Mouse (Mus musculus) heart, embryonic 11.5 days (tissue): ENCODE measurements around the gene Gda. TPM values are rescaled to one million over a fixed set of nuclear protein-coding genes. Genes with fewer than 3 reads are reported as not detected.

Source experiments
- ATAC-seq: fragments of 200-750 bp; cut with Nextera tagmentation; replicated peaks from 2 replicates; pipeline ENCODE4 v1.8.0; 2017; ENCODE audit warnings: moderate library complexity; ENCODE audit not compliant: insufficient number of reproducible peaks, low FRiP score, low TSS enrichment
- H3K27ac ChIP-seq: fragments of 300-500 bp; sonication (generic); 2 replicates; pipeline ENCODE4 v1.5.1; 2014; ENCODE audit warnings: mild to moderate bottlenecking, low read depth, low read length
- H3K27me3 ChIP-seq: fragments of 300-500 bp; sonication (generic); 2 replicates; pipeline ENCODE4 v1.6.1; 2014; ENCODE audit warnings: mild to moderate bottlenecking, low read length, mixed read lengths; ENCODE audit not compliant: control insufficient read depth, insufficient read depth
- H3K36me3 ChIP-seq: fragments of 300-500 bp; sonication (generic); 2 replicates; pipeline ENCODE4 v1.6.1; 2014; ENCODE audit warnings: mild to moderate bottlenecking, low read length, moderate library complexity, mixed read lengths; ENCODE audit not compliant: control insufficient read depth, insufficient read depth
- H3K4me1 ChIP-seq: fragments of 300-500 bp; sonication (generic); 2 replicates; pipeline ENCODE4 v1.6.1; 2014; ENCODE audit warnings: low read length; ENCODE audit not compliant: control insufficient read depth, insufficient read depth
- H3K4me2 ChIP-seq: fragments of 300-500 bp; sonication (generic); 2 replicates; pipeline ENCODE4 v1.6.1; 2014; ENCODE audit warnings: mild to moderate bottlenecking, moderate library complexity
- H3K4me3 ChIP-seq: fragments of 300-500 bp; sonication (generic); 2 replicates; pipeline ENCODE4 v1.5.1; 2014; ENCODE audit warnings: low read depth, low read length
- H3K9ac ChIP-seq: fragments of 300-500 bp; sonication (generic); 2 replicates; pipeline ENCODE4 v1.6.1; 2014; ENCODE audit warnings: mild to moderate bottlenecking, low read depth, low read length, moderate library complexity
- H3K9me3 ChIP-seq: fragments of 300-500 bp; sonication (generic); replicated peaks from 2 replicates; pipeline ENCODE4 v1.6.1; 2016; ENCODE audit warnings: low read length; ENCODE audit not compliant: control insufficient read depth
- WGBS: fragments of 180-500 bp; shearing (Covaris S2); extraction: QIAGEN DNeasy Blood & Tissue Kit; methylation state at CpG from one replicate; pipeline ENCODE4 v1.1.7; 2014; ENCODE audit not compliant: insufficient replicate concordance; 5-methylcytosine and 5-hydroxymethylcytosine counted together
- polyA plus RNA-seq: library from polyadenylated mRNA; unstranded; fragments of >200 nt; fragmentation: Nextera tagmentation; extraction: Ambion mirVana; gene quantifications from 2 replicates; pipeline ENCODE4 v1.2.1, GENCODE M21; 2014

Gene Gda
- not detected in 2 replicates for polyA plus RNA-seq

GRCm38 (mm10) chr19:21473345-21473744 lies at the start of gene Gda:
TSS of gene Gda (minus strand) at chr19:21473445.
- Histone ChIP-seq H3K4me1 (no peaks in the 10 kb centered on the region), H3K4me3 (peak within 1 kb of the TSS; percentile 52), H3K9me3 (no peaks in the 10 kb centered on the region), H3K36me3 (no peaks in the 10 kb centered on the region), H3K9ac (0 out of 2 replicates have a peak within 1 kb of the TSS, but pooled peaks have one; percentile 8), H3K27me3 (peaks cover 21% of the 10 kb centered on the region), H3K27ac (no peak within 1 kb of the TSS), H3K4me2 (peak within 1 kb of the TSS; percentile 96)
- 55% methylated on average over 2 of the region's 2 CpGs for WGBS
- ATAC-seq: no peak

- Histone ChIP-seq H3K9ac (no peak overlapping the region), H3K36me3 (no peaks in the 10 kb centered on the region), H3K4me1 (no peaks in the 10 kb centered on the region), H3K4me3 (no peak overlapping the region), H3K9me3 (no peaks in the 10 kb centered on the region), H3K27ac (no peak overlapping the region), H3K4me2 (no peak overlapping the region), H3K27me3 (no peaks in the 10 kb centered on the region)
- ATAC-seq: no peak
- 58% methylated on average over 2 of the region's 2 CpGs for WGBS
Measured at GRCm38 (mm10) chr19:21520280-21520679, 47.0 kb upstream of the Gda start.

- Histone ChIP-seq H3K4me2 (no peak overlapping the region), H3K27me3 (no peaks in the 10 kb centered on the region), H3K36me3 (no peaks in the 10 kb centered on the region), H3K4me3 (no peak overlapping the region), H3K4me1 (no peaks in the 10 kb centered on the region), H3K27ac (no peak overlapping the region), H3K9ac (no peak overlapping the region), H3K9me3 (no peaks in the 10 kb centered on the region)
- ATAC-seq: no peak
- WGBS: 43% methylated on average over 3 of the region's 3 CpGs
Measured at GRCm38 (mm10) chr19:21510116-21510515, 36.9 kb upstream of the Gda start.

DNA sequence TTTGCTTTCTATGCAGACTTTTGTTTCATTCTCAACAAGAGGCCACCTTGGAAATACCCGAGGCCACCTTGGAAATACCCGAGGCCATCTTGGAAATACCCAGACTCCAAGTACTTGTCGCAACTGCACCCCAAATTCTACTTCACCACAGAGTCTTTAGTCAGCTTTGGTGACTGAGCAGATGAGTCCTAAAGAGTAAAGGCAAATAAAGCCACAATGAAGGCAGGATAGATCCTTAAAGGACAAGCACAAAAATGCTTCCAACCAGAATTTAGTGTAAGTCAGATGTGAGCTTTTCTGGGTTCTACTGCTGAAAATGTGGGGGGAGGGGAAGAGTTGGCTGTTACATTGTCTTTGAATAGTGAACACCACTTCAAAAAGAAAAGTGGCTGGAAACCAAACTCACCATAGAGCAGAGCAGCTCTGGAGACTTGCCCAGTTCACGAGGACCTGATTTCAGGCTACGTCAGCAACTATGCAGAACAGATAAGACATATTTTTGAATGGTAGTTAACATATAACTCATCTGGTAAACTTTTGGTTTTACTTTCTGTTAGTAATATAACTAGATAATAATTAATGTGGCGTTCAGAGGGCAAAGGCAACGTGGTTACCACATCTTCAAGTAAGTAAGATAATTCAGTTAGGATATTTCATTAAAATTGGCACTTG lies 34.5 kb upstream of the Gda start:
- Histone ChIP-seq H3K36me3 (no peaks in the 10 kb centered on the region), H3K4me3 (no peak overlapping the region), H3K9ac (no peak overlapping the region), H3K27me3 (no peaks in the 10 kb centered on the region), H3K9me3 (no peaks in the 10 kb centered on the region), H3K4me2 (no peak overlapping the region), H3K27ac (no peak overlapping the region), H3K4me1 (no peaks in the 10 kb centered on the region)
- ATAC-seq: no peak
- WGBS: 74% methylated on average over 7 of the region's 7 CpGs

DNA sequence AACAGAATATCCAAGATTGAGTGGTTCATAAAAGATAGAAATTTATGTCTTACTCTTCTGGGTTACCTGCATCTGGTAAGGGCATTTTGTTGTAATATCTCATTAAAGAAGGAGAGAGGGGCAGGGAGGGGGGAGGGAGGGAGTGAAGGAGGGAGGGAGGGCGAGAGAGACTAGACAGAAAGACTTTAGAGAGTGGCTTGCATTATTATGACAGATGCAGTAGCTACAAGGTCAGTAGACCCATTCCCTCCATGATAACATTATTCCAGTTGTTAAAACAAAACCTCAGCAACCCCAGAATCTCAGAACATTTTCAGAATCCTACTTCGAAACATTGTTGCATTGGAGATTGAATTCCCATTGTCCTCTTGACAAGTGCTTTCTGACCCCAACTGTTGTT lies 33.9 kb upstream of the Gda start:
- 60% methylated on average over 2 of the region's 2 CpGs for WGBS
- H3K4me2 ChIP-seq: no peak overlapping the region
- no peaks in the 10 kb centered on the region for H3K9me3 ChIP-seq
- H3K27ac ChIP-seq: no peak overlapping the region
- no peaks in the 10 kb centered on the region for H3K27me3 ChIP-seq
- ATAC-seq: no peak
- H3K36me3 ChIP-seq: no peaks in the 10 kb centered on the region
- no peak overlapping the region for H3K4me3 ChIP-seq
- H3K4me1 ChIP-seq: no peaks in the 10 kb centered on the region
- H3K9ac ChIP-seq: no peak overlapping the region

DNA sequence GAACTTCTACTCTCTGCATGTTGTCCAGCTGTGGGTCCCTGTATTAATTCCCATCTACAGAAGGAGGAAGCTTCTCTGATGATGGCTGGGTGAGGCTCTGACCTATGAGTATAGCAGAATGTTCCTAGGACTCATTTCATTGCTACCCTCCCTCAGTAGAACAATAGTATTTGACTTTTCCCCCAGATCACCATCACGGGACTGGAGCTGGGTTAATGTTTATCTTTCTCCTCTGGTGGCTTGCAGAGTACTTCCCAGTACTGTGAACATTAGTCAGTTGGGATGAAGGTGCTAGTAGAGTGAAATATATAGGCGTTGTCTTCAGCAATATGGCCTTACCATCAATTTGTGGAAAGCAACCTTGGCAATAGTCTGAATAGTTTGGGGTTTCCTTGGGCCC lies 31.5 kb upstream of the Gda start:
- H3K4me1 ChIP-seq: no peaks in the 10 kb centered on the region
- no peak overlapping the region for H3K4me2 ChIP-seq
- no peaks in the 10 kb centered on the region for H3K27me3 ChIP-seq
- no peaks in the 10 kb centered on the region for H3K9me3 ChIP-seq
- 75% methylated on average over 2 of the region's 2 CpGs for WGBS
- H3K9ac ChIP-seq: no peak overlapping the region
- no peak for ATAC-seq
- no peak overlapping the region for H3K4me3 ChIP-seq
- no peaks in the 10 kb centered on the region for H3K36me3 ChIP-seq
- H3K27ac ChIP-seq: no peak overlapping the region

- Histone ChIP-seq H3K9me3 (no peaks in the 10 kb centered on the region), H3K4me3 (no peak overlapping the region), H3K36me3 (no peaks in the 10 kb centered on the region), H3K4me1 (no peaks in the 10 kb centered on the region), H3K9ac (no peak overlapping the region), H3K27me3 (no peaks in the 10 kb centered on the region), H3K27ac (no peak overlapping the region), H3K4me2 (no peak overlapping the region)
- ATAC-seq: no peak
- WGBS: 91% methylated on average over 2 of the region's 2 CpGs
Measured at GRCm38 (mm10) chr19:21499394-21499983, 26.2 kb upstream of the Gda start.

DNA sequence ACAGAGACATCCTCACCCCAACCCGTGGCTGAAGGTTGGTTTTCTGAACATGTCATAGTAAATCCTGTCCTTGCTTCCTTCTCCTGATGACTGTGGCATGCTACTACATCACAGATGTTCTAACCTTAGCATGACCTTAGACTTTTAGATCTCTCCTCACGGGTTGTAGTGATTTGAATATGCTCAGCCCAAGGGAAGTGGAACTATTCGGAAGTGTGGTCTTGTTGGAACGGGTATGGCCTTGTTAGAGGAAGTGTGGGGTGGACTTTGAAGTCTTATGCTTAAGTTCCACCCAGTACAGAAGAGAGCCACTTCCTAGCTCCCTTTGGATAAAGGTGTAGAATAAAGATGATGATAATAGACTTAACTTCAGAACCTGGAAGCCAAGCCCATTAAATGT lies 22.6 kb upstream of the Gda start:
- no peak for ATAC-seq
- WGBS: 66% methylated on average over 4 of the region's 4 CpGs
- H3K4me3 ChIP-seq: no peak overlapping the region
- H3K9me3 ChIP-seq: no peaks in the 10 kb centered on the region
- H3K9ac ChIP-seq: no peak overlapping the region
- H3K4me2 ChIP-seq: no peak overlapping the region
- H3K4me1 ChIP-seq: no peaks in the 10 kb centered on the region
- no peaks in the 10 kb centered on the region for H3K27me3 ChIP-seq
- H3K36me3 ChIP-seq: no peaks in the 10 kb centered on the region
- no peak overlapping the region for H3K27ac ChIP-seq
